Mouse (Mus musculus): ENCODE data around the gene Ces4a. TPM values are rescaled to one million over a fixed set of nuclear protein-coding genes. Genes with fewer than 3 reads are reported as not detected.

The Ces4a gene
- polyA plus RNA-seq (2012; rRNA removed): not detected in 2 replicates

DNA sequence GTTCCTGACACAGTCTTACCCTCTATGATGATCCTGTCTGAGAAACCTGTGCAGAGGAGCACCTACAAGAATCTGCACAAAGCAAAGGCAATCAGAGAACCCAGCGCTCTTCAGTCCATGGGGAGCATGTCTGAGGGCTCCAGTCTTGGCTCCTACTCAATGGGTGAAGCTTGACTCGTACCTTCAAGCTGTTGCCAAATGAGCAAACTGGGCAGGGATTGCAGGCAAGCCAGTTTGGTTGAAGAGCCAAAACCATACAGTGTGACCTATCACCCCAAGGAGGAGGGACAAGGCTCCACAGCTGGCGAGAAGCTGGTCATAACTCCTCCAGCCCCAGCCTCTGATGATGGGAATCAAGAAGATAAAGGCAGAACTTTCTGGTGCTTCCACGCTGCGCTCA lies at the start of gene Ces4a:
Gene Ces4a, plus strand, starts transcription at position 292 of the 400 bp plus-strand sequence.

GRCm38 (mm10) chr8:105083449-105084050 lies 48.0 kb upstream of the Ces4a start, which contains the start of gene Ces3b:
TSS of gene Ces3b (plus strand) at chr8:105083753.

DNA sequence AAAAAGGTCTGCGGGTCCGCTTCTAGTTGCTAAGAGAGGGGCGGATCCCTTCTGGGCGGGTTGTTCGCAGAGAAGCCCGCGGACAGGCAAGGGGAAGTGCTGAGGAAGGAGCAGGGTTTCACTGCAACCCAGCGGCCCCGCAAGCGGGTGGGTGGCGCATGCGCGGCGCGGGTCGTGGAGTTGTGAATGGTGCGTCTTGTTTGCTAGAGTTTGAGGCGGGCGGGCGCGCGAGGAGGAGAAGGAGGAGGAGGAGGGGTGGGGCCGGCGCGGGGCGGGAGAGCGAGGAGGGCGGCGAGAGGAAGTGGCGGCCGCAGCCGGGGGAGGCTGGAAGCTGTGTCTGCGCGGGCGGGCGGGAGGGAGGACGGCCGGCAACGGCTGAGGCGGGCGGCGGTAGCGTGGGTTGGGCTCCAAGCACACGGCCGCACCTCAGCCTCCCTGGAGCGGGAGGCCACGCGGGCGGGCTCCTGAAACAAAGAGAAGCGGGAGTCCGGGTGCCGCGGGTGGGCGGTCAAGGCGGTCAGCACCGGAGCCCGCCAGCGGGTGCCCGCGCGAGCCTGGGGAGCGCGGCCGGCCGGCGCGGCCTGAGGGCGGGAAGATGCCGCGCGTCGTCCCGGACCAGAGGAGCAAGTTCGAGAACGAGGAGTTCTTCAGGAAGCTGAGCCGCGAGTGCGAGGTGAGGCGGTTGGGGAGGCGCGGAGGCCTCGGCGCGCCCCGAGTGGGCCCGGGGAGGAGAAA lies 38.9 kb downstream of the Ces4a start, which contains the start of gene Cbfb:
Gene Cbfb, plus strand, starts transcription at position 294 of the 735 bp plus-strand sequence.

Other genes with a start within 250 kb of the Ces4a start
- gene Ces2e, start 205.5 kb upstream of the Ces4a start, polyA plus RNA-seq (2012; rRNA removed): 0.02 TPM in 1 of 2 replicates, not detected in the other
- 0.02 TPM in 1 of 2 replicates, not detected in the other for gene Ces2f, start 184.4 kb upstream of the Ces4a start, polyA plus RNA-seq (2012; rRNA removed)
- gene Ces2g, start 170.1 kb upstream of the Ces4a start, polyA plus RNA-seq (2012; rRNA removed): 0.27 and 0.44 TPM in 2 replicates
- not detected in 2 replicates for gene Ces2h, start 130.9 kb upstream of the Ces4a start, polyA plus RNA-seq (2012; rRNA removed)
- not detected in 2 replicates for gene Ces3a, start 83.2 kb upstream of the Ces4a start, polyA plus RNA-seq (2012; rRNA removed)
- not detected in 2 replicates for gene Ces3b, start 48.0 kb upstream of the Ces4a start, polyA plus RNA-seq (2012; rRNA removed)
- 33.6 and 64.2 TPM in 2 replicates for gene Cbfb, start 38.9 kb downstream of the Ces4a start, polyA plus RNA-seq (2012; rRNA removed)
- 19.5 and 27.4 TPM in 2 replicates for gene D230025D16Rik, start 93.3 kb downstream of the Ces4a start, polyA plus RNA-seq (2012; rRNA removed)
- gene B3gnt9, start 123.4 kb downstream of the Ces4a start, polyA plus RNA-seq (2012; rRNA removed): 5.5 and 7.9 TPM in 2 replicates
- gene Tradd, start 132.8 kb downstream of the Ces4a start, polyA plus RNA-seq (2012; rRNA removed): 7.0 and 9.8 TPM in 2 replicates
- gene Fbxl8, start 132.8 kb downstream of the Ces4a start, polyA plus RNA-seq (2012; rRNA removed): 0.94 and 1.1 TPM in 2 replicates
- 0.14 and 0.31 TPM in 2 replicates for gene Hsf4, start 138.0 kb downstream of the Ces4a start, polyA plus RNA-seq (2012; rRNA removed)
- gene Nol3, start 144.3 kb downstream of the Ces4a start, polyA plus RNA-seq (2012; rRNA removed): 1.3 and 1.8 TPM in 2 replicates
- 49.0 and 56.8 TPM in 2 replicates for gene 4931428F04Rik, start 158.1 kb downstream of the Ces4a start, polyA plus RNA-seq (2012; rRNA removed)
- gene Exoc3l, start 164.3 kb downstream of the Ces4a start, polyA plus RNA-seq (2012; rRNA removed): 11.9 and 13.4 TPM in 2 replicates
- 125 and 133 TPM in 2 replicates for gene E2f4, start 165.9 kb downstream of the Ces4a start, polyA plus RNA-seq (2012; rRNA removed)
- gene Elmo3, start 173.8 kb downstream of the Ces4a start, polyA plus RNA-seq (2012; rRNA removed): 2.1 and 3.4 TPM in 2 replicates
- gene Lrrc29, start 194.5 kb downstream of the Ces4a start, polyA plus RNA-seq (2012; rRNA removed): 1.9 and 3.0 TPM in 2 replicates
- gene Tmem208, start 194.6 kb downstream of the Ces4a start, polyA plus RNA-seq (2012; rRNA removed): 51.1 and 89.1 TPM in 2 replicates
- gene Fhod1, start 216.2 kb downstream of the Ces4a start, polyA plus RNA-seq (2012; rRNA removed): 18.4 and 21.0 TPM in 2 replicates
- gene Slc9a5, start 217.0 kb downstream of the Ces4a start, polyA plus RNA-seq (2012; rRNA removed): 28.6 and 31.2 TPM in 2 replicates
- 3.6 and 3.9 TPM in 2 replicates for gene Plekhg4, start 241.5 kb downstream of the Ces4a start, polyA plus RNA-seq (2012; rRNA removed)

All from central nervous system, embryonic 11.5 days (tissue).